Mouse (Mus musculus) forebrain, postnatal 0 days (tissue): ENCODE results near the gene 4922502D21Rik. TPM values are rescaled to one million over a fixed set of nuclear protein-coding genes. Genes with fewer than 3 reads are reported as not detected.
"Not testable (repeated sequence)": the region's sequence is repeated elsewhere in the genome, so short reads cannot be mapped to it uniquely, and the experiment has no call there.

Experiments
- ATAC-seq: fragments of 200-750 bp; cut with Nextera tagmentation; 2 replicates; pipeline ENCODE4 v1.8.0; 2017; ENCODE audit warnings: mild to moderate bottlenecking, moderate library complexity
- DNase-seq: peaks from one replicate; pipeline ENCODE4 v3.0.0-alpha.2; 2015
- H3K27ac ChIP-seq: fragments of 300-500 bp; sonication (generic); 2 replicates; pipeline ENCODE4 v1.5.1; 2014; ENCODE audit warnings: low read depth, mild to moderate bottlenecking, antibody characterized with exemption, low read length, moderate library complexity, mixed read lengths
- H3K27me3 ChIP-seq: fragments of 300-500 bp; sonication (generic); 2 replicates; pipeline ENCODE4 v1.6.1; 2014; ENCODE audit warnings: mild to moderate bottlenecking, low read length, mixed read lengths; ENCODE audit not compliant: insufficient read depth
- H3K36me3 ChIP-seq: fragments of 300-500 bp; sonication (generic); 2 replicates; pipeline ENCODE4 v1.6.1; 2014; ENCODE audit warnings: mild to moderate bottlenecking, moderate library complexity; ENCODE audit not compliant: insufficient read depth
- H3K4me1 ChIP-seq: fragments of 300-500 bp; sonication (generic); 2 replicates; pipeline ENCODE4 v1.6.1; 2014; ENCODE audit warnings: antibody characterized with exemption; ENCODE audit not compliant: insufficient read depth
- H3K4me2 ChIP-seq: fragments of 300-500 bp; sonication (generic); 2 replicates; pipeline ENCODE4 v1.6.1; 2014; ENCODE audit warnings: low read depth, mild to moderate bottlenecking, moderate library complexity
- H3K4me3 ChIP-seq: fragments of 300-500 bp; sonication (generic); 2 replicates; pipeline ENCODE4 v1.5.1; 2014; ENCODE audit warnings: low read depth, low read length, mixed read lengths
- H3K9ac ChIP-seq: fragments of 300-500 bp; sonication (generic); 2 replicates; pipeline ENCODE4 v1.6.1; 2014; ENCODE audit warnings: mild to moderate bottlenecking
- H3K9me3 ChIP-seq: fragments of 300-500 bp; sonication (generic); 2 replicates; pipeline ENCODE4 v1.6.1; 2016; ENCODE audit warnings: low read length
- CTCF ChIP-seq: sonication (generic); IDR thresholded peaks from 2 replicates; pipeline ENCODE4 v1.5.1; 2016; ENCODE audit warnings: antibody characterized with exemption, control low read depth, low read depth
- WGBS: fragments of 180-500 bp; shearing (Covaris S2); extraction: QIAGEN DNeasy Blood & Tissue Kit; methylation state at CpG from one replicate; pipeline ENCODE4 v1.1.7; 2014; 5-methylcytosine and 5-hydroxymethylcytosine counted together
- polyA plus RNA-seq: library from polyadenylated mRNA; unstranded; fragments of >200 nt; fragmentation: Nextera tagmentation; extraction: Ambion mirVana; gene quantifications from 2 replicates; pipeline ENCODE4 v1.2.1, GENCODE M21; 2015
- total RNA-seq: library from RNA; depleted of rRNA; stranded (reverse); fragments of >200 nt; gene quantifications from 2 replicates; pipeline ENCODE4 v1.2.3, GENCODE M21; 2014

Gene 4922502D21Rik
- total and polyA plus RNA-seq, 2 experiments from 2014 or later: not detected

DNA sequence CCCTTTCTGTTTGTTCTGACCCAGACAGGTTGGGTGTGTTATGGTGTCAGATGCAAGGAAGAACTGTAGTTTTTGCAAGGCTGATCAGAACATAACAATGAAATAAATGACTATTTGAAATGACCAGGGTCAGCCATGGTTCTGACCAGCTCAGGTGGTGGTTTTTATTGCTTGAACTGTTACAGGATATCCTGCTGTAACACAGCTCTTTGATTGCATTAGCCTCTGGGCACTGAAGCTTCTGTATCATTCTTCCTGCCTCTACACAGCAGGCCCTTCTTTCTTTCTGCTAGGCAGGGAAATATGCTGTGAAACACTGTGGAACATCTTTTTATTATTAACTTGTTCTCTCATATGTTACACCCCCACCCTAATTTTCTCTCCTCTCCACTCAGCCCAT, 24.8 kb upstream of the 4922502D21Rik start:
- no peaks in the 10 kb centered on the region for H3K4me1 ChIP-seq
- H3K27ac ChIP-seq: no peak overlapping the region
- no peaks in the 10 kb centered on the region for H3K27me3 ChIP-seq
- no peak for DNase-seq
- H3K9me3 ChIP-seq: no peaks in the 10 kb centered on the region
- no peak for ATAC-seq
- H3K4me3 ChIP-seq: no peak overlapping the region
- no peaks in the 10 kb centered on the region for H3K36me3 ChIP-seq
- no peak overlapping the region for H3K4me2 ChIP-seq
- TF ChIP-seq CTCF: no peak
- H3K9ac ChIP-seq: no peak overlapping the region

- TF ChIP-seq CTCF: no peak
- Histone ChIP-seq H3K4me2 (no peak overlapping the region), H3K9ac (no peak overlapping the region), H3K9me3 (no peaks in the 10 kb centered on the region), H3K27me3 (no peaks in the 10 kb centered on the region), H3K4me1 (no peaks in the 10 kb centered on the region), H3K4me3 (no peak overlapping the region), H3K27ac (no peak overlapping the region), H3K36me3 (no peaks in the 10 kb centered on the region)
- DNase-seq (no peak), ATAC-seq (no peak)
- WGBS: 96% methylated on average over 2 of the region's 2 CpGs
Measured at GRCm38 (mm10) chr6:129355774-129356173, 24.2 kb upstream of the 4922502D21Rik start.

DNA sequence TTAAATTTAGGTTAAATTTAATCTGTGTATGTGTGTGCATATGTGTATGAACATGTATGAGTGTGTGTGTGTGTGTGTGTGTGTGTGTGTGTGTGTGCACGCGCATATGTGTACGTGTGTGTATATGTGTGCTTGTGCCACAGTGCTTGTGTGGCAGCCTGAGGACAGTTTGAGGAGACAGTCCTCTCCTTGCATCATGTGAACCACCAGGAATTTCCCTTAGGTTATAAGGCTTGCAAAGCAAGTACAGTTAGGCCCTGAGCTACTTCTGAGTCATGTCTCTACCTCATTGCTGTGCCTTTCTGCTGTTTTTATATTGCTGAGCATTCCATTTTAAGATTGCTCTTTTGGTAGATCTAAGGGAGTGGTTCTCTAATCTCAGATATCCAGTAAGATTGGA, 19.5 kb upstream of the 4922502D21Rik start:
- WGBS: 90% methylated on average over 3 of the region's 3 CpGs

DNA sequence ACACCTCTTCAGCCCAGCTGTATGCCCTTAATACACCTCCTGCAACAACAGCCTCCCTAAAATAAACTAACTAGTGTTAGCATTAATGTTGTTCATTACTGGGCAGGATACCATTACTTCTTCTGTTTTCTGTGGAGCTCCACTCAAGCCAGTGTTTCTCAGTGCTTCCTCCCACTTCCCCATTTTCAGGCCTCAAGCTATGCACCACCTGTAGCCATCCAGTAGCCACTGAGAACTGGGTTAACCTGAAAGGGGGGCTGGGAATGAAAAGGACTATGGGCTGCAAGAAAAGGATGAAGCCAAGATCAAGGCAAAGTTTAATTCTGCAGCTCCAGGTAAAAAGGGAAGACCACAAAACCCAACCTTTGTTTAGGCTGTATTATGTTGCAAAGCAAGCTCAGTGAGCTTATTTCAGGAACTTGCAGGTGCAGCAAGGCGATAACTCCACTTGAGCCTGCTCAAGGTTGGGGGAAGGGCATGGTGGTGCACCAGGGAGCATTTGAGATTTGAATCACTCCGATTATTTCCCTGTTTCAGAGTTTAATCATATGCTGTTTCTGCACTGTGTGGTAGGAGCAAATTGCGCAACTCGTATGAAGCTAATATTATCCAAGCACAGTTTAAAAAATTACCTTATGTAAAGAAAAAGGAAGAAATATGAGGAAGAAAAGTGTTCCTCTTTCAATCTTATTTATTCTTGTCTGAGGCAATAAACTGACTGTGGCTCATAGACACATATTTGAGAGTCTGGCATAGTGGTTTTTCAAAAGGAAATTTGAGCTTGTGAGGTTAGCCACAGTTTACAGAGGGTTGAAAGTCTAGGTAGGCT, 18.1 kb upstream of the 4922502D21Rik start:
- H3K27me3 ChIP-seq: no peaks in the 10 kb centered on the region
- DNase-seq: no peak
- H3K9ac ChIP-seq: no peak overlapping the region
- ATAC-seq: no peak
- H3K4me1 ChIP-seq: no peaks in the 10 kb centered on the region
- H3K9me3 ChIP-seq: 0 out of 2 replicates have a peak, but pooled peaks cover 2% of the 10 kb centered on the region
- H3K27ac ChIP-seq: no peak overlapping the region
- no peak overlapping the region for H3K4me3 ChIP-seq
- H3K36me3 ChIP-seq: no peaks in the 10 kb centered on the region
- 54% methylated on average over 4 of the region's 4 CpGs for WGBS
- no peak for TF ChIP-seq CTCF
- H3K4me2 ChIP-seq: no peak overlapping the region

More for the DNA sequence above, 19.5 kb upstream of the 4922502D21Rik start:
- no peak overlapping the region for H3K4me2 ChIP-seq
- H3K9ac ChIP-seq: no peak overlapping the region
- no peaks in the 10 kb centered on the region for H3K4me1 ChIP-seq
- H3K27me3 ChIP-seq: no peaks in the 10 kb centered on the region
- ATAC-seq (no peak), DNase-seq (no peak)
- no peak overlapping the region for H3K4me3 ChIP-seq
- 0 out of 2 replicates have a peak, but pooled peaks cover 2% of the 10 kb centered on the region for H3K9me3 ChIP-seq
- no peak overlapping the region for H3K27ac ChIP-seq
- H3K36me3 ChIP-seq: no peaks in the 10 kb centered on the region
- TF ChIP-seq CTCF: no peak

DNA sequence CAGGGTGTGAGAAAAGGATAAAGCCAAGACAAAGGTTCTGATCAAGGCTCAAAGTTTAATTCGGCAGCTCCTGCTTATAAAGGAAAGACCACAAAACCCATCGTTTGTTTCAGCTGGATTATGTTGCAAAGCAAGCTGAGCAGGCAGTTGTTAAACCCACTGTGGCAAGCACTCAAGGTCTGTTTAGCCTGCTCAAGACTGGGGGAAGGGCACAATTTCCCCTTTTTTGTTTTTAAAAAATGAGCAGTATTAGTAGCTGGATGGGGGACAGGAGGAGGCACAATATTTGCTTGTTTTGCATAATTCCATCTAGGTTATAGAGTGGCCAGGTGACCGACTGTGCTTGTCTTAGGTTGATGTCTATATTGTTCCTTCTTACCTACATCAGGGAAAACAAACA, 12.8 kb upstream of the 4922502D21Rik start:
- H3K27me3 ChIP-seq: no peaks in the 10 kb centered on the region
- no peak overlapping the region for H3K4me3 ChIP-seq
- H3K4me1 ChIP-seq: no peaks in the 10 kb centered on the region
- WGBS: 72% methylated on average over 3 of the region's 3 CpGs
- H3K9ac ChIP-seq: no peak overlapping the region
- H3K4me2 ChIP-seq: no peak overlapping the region
- no peak for DNase-seq
- no peak for ATAC-seq
- 0 out of 2 replicates have a peak, but pooled peaks cover 2% of the 10 kb centered on the region for H3K9me3 ChIP-seq
- H3K36me3 ChIP-seq: no peaks in the 10 kb centered on the region
- TF ChIP-seq CTCF: no peak
- no peak overlapping the region for H3K27ac ChIP-seq

DNA sequence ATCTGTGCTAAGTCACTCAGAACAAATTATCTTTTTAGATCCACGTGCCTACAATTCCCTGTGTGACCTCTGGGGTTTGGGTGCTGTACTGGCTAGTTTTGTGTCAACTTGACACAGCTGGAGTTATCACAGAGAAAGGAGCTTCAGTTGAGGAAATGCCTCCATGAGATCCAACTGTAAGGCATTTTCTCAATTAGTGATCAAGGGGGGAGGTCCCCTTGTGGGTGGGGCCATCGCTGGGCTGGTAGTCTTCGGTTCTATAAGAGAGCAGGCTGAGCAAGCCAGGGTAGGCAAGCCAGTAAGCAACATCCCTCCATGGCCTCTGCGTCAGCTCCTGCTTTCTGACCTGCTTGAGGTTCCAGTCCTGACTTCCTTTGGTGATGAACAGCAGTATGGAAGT, 10.8 kb upstream of the 4922502D21Rik start, which contains the start of gene Clec12a:
Clec12a (plus strand) TSS at position 301 of the 400 bp plus-strand sequence.
- H3K9me3 ChIP-seq, H3K4me2 ChIP-seq, ATAC-seq, DNase-seq, H3K4me1 ChIP-seq, H3K27ac ChIP-seq, H3K36me3 ChIP-seq, H3K27me3 ChIP-seq, H3K4me3 ChIP-seq, H3K9ac ChIP-seq: not testable (repeated sequence)
- WGBS: 78% methylated on average over 4 of the region's 4 CpGs

DNA sequence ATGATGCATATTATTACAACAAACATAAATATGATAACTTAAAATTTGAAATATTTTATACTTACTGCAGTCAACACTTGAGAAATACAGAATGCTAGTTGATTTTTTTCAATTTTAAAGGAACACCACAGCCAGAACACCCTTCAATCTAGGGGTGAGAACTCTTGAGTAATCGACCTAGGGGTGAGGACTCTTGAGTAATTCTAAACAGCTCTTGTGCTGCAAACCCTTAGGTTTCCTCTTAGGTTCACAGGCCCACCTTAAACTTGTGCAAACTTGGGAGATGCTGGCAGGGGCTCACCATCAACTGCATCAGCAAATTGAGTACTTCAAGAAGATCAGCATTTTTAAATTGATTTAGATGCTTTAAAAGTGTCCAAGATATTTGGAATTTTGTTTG, 6.2 kb upstream of the 4922502D21Rik start:
- WGBS: 64% methylated on average over 1 of the region's 1 CpGs
- Histone ChIP-seq H3K9ac (no peak overlapping the region), H3K36me3 (no peaks in the 10 kb centered on the region), H3K4me2 (no peak overlapping the region), H3K4me1 (no peaks in the 10 kb centered on the region), H3K27me3 (no peaks in the 10 kb centered on the region), H3K9me3 (no peaks in the 10 kb centered on the region), H3K27ac (no peak overlapping the region), H3K4me3 (no peak overlapping the region)
- ATAC-seq (no peak), DNase-seq (no peak)
- no peak for TF ChIP-seq CTCF
